Mouse (Mus musculus): ENCODE data around the gene Atat1. TPM values are rescaled to one million over a fixed set of nuclear protein-coding genes. Genes with fewer than 3 reads are reported as not detected.

Atat1 gene
- total and polyA plus RNA-seq, 3 experiments: 5.7 to 12.5 (median 10.4) TPM

DNA sequence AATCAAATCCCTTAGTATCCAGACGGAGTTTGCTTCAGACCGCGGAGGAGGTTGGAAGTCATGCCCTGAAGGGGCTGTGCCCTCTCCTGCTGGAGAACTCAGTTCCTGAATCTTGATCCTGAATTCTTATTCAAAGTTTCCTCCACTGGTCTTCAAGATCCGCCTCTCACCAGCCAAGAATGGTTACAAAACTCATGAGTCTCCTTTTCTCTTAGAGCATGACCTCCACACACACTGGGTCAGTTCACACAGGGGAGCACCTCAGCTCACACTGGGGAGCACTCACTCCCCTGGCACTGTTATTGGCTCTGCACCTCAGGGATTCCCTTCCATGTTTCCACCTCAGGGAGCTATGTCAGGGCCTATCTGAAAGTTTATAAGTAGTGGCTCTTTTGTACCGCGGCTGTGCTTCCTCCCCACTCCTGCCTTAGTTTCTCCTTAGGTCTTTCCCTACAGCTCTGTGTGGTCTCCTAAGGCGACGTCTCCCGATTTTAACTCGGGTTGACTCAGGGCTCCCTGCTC is 45.0 kb downstream of the Atat1 start:
- Histone ChIP-seq H3K36me3 (replicated peaks in 1 of 2; ENCODE audit: control insufficient read depth in 1 of 2, insufficient read depth in 1 of 2, low read length in 1 of 2) (peaks cover 0 to 1% of the 10 kb centered on the region in 2 experiments), H3K4me2 (ENCODE audit: insufficient read depth, low read depth, poor library complexity, severe bottlenecking) (peak overlapping the region; percentile 91), H3K9me3 (replicated peaks; ENCODE audit: low read length) (no peaks in the 10 kb centered on the region), H3K27me3 (replicated peaks) (no peaks in the 10 kb centered on the region), H3K4me3 (replicated peaks in 1 of 3; ENCODE audit: low read depth in 2 of 3, low read length in 2 of 3, poor library complexity in 1 of 3) (peak overlapping the region in 1 of 3 experiments; percentile 63), H3K9ac (ENCODE audit: insufficient read depth, low read depth) (no peak overlapping the region; the same call in 1 of the 2 replicates), H3K4me1 (ENCODE audit: control insufficient read depth in 1 of 2, insufficient read depth in 2 of 2) (peaks cover 0 to 21% of the 10 kb centered on the region in 2 experiments; a peak in 2 of 4 replicates), H3K27ac (ENCODE audit: insufficient read depth, low read depth) (no peak overlapping the region), H3K79me2 (replicated peaks; ENCODE audit: control insufficient read depth, extremely low read depth, insufficient read depth, poor library complexity, severe bottlenecking) (peaks cover 24% of the 10 kb centered on the region)
- dilution Hi-C loops (cut with MboI; ENCODE audit: extremely low pct_ligation_motif_present, extremely low pct_unique_long_range_greater_than_20kb, low sequenced_read_pairs) (no loop called here), in situ Hi-C loops (cut with MboI; ENCODE audit: low pct_ligation_motif_present, low pct_unique_long_range_greater_than_20kb, low sequenced_read_pairs) (loop anchor here (10.0 kb wide), 1 partner anchor 130 kb away; no protein-coding TSS in a partner anchor)
- TF ChIP-seq MYC (IDR thresholded peaks at IDR 0.05; ENCODE audit: low read depth, low read length): no peak
- TF ChIP-seq ZKSCAN1 (IDR thresholded peaks at IDR 0.05; ENCODE audit: borderline replicate concordance, low read depth, low read length): no peak
- TF ChIP-seq SIN3A (IDR thresholded peaks at IDR 0.05; ENCODE audit: low read length): no peak
- TF ChIP-seq USF1 (IDR thresholded peaks at IDR 0.05; ENCODE audit: low read depth, low read length): no peak
- TF ChIP-seq E2F4 (IDR thresholded peaks at IDR 0.05; ENCODE audit: insufficient replicate concordance, low read depth, low read length): no peak
- TF ChIP-seq MAX (IDR thresholded peaks at IDR 0.05; ENCODE audit: low read length): no peak
- no peak for TF ChIP-seq PAX5 (IDR thresholded peaks at IDR 0.05; ENCODE audit: low read length)
- TF ChIP-seq SMC3 (IDR thresholded peaks at IDR 0.05; ENCODE audit: low read depth, low read length): no peak
- no peak for TF ChIP-seq TBP (conservative IDR thresholded peaks at IDR 0.05; ENCODE audit: low read depth, low read length)
- no peak for TF ChIP-seq EP300 (IDR thresholded peaks at IDR 0.05; ENCODE audit: low read length)
- no peak for TF ChIP-seq UBTF (IDR thresholded peaks at IDR 0.05; ENCODE audit: low read depth, low read length)
- TF ChIP-seq POLR2A (IDR thresholded peaks at IDR 0.05; ENCODE audit: low read depth, low read length): no peak
- no peak for TF ChIP-seq ZMIZ1 (IDR thresholded peaks at IDR 0.05; ENCODE audit: low read depth, low read length)
- no peak for TF ChIP-seq HCFC1 (IDR thresholded peaks at IDR 0.05; ENCODE audit: low read depth, low read length)
- TF ChIP-seq MAFK (IDR thresholded peaks at IDR 0.05; ENCODE audit: insufficient replicate concordance, low read length): no peak
- TF ChIP-seq RAD21 (IDR thresholded peaks at IDR 0.05; ENCODE audit: low read depth, low read length): no peak
- no peak for TF ChIP-seq TCF12 (IDR thresholded peaks at IDR 0.05; ENCODE audit: low read depth, low read length)
- no peak for DNase-seq (ENCODE audit: extremely low read depth)

- in situ Hi-C loops (cut with MboI; ENCODE audit: low pct_ligation_motif_present, low pct_unique_long_range_greater_than_20kb, low sequenced_read_pairs) (loop anchor here (10.0 kb wide), 1 partner anchor 127 kb away; no protein-coding TSS in a partner anchor), dilution Hi-C loops (cut with MboI; ENCODE audit: extremely low pct_ligation_motif_present, extremely low pct_unique_long_range_greater_than_20kb, low sequenced_read_pairs) (no loop called here)
- Histone ChIP-seq H3K4me1 (ENCODE audit: control insufficient read depth in 1 of 2, insufficient read depth in 2 of 2) (peaks cover 0 to 21% of the 10 kb centered on the region in 2 experiments; a peak in 2 of 4 replicates), H3K27ac (ENCODE audit: insufficient read depth, low read depth) (peak within 1 kb of the TSS; percentile 41; the same call in 1 of the 2 replicates), H3K9me3 (replicated peaks; ENCODE audit: low read length) (no peaks in the 10 kb centered on the region), H3K27me3 (replicated peaks) (no peaks in the 10 kb centered on the region), H3K4me3 (replicated peaks in 1 of 3; ENCODE audit: low read depth in 2 of 3, low read length in 2 of 3, poor library complexity in 1 of 3) (peak within 1 kb of the TSS; percentile 33 to 90 (median 52)), H3K9ac (ENCODE audit: insufficient read depth, low read depth) (peak within 1 kb of the TSS; percentile 56), H3K4me2 (ENCODE audit: insufficient read depth, low read depth, poor library complexity, severe bottlenecking) (peak within 1 kb of the TSS; percentile 91), H3K79me2 (replicated peaks; ENCODE audit: control insufficient read depth, extremely low read depth, insufficient read depth, poor library complexity, severe bottlenecking) (no peaks in the 10 kb centered on the region), H3K36me3 (replicated peaks in 1 of 2; ENCODE audit: control insufficient read depth in 1 of 2, insufficient read depth in 1 of 2, low read length in 1 of 2) (peaks cover 5 to 24% of the 10 kb centered on the region in 2 experiments)
- DNase-seq (ENCODE audit: extremely low read depth): peak; percentile 83
- TF ChIP-seq CTCF (conservative IDR thresholded peaks at IDR 0.05 in 1 of 2, IDR thresholded peaks at IDR 0.05 in 1 of 2; ENCODE audit: low read depth in 2 of 2, low read length in 2 of 2) (peak in 1 of 2 experiments; percentile 45; a peak in 2 of 4 replicates), JUND (conservative IDR thresholded peaks at IDR 0.05; ENCODE audit: low read depth, low read length) (no peak), MXI1 (IDR thresholded peaks at IDR 0.05; ENCODE audit: low read depth, low read length) (peak; percentile 81), ELF1 (IDR thresholded peaks at IDR 0.05; ENCODE audit: low read depth, low read length) (peak; percentile 22; the same call in 1 of the 2 replicates), RAD21 (IDR thresholded peaks at IDR 0.05; ENCODE audit: low read depth, low read length) (no peak; the same call in none of the 2 replicates), USF2 (conservative IDR thresholded peaks at IDR 0.05; ENCODE audit: low read depth, low read length) (no peak), GABPA (IDR thresholded peaks at IDR 0.05; ENCODE audit: insufficient replicate concordance, low read depth, low read length) (no peak), ETS1 (conservative IDR thresholded peaks at IDR 0.05; ENCODE audit: low read depth, low read length) (peak; percentile 40; the same call in 1 of the 2 replicates), SIN3A (IDR thresholded peaks at IDR 0.05; ENCODE audit: low read length) (peak; percentile 81), POLR2AphosphoS2 (IDR thresholded peaks at IDR 0.05; ENCODE audit: low read depth, low read length) (no peak), CHD1 (IDR thresholded peaks at IDR 0.05; ENCODE audit: low read depth, low read length) (no peak), IRF4 (IDR thresholded peaks at IDR 0.05; ENCODE audit: low read depth, low read length) (peak; percentile 36; the same call in 1 of the 2 replicates), ZNF384 (IDR thresholded peaks at IDR 0.05; ENCODE audit: low read depth, low read length) (no peak), NRF1 (IDR thresholded peaks at IDR 0.05; ENCODE audit: low read depth, low read length) (peak; percentile 31), ZMIZ1 (IDR thresholded peaks at IDR 0.05; ENCODE audit: low read depth, low read length) (peak; percentile 54; the same call in 1 of the 2 replicates), NELFE (IDR thresholded peaks at IDR 0.05; ENCODE audit: low read depth, low read length) (peak; percentile 82), SMC3 (IDR thresholded peaks at IDR 0.05; ENCODE audit: low read depth, low read length) (0 out of 2 replicates have a peak, but pooled peaks have one; percentile 4), UBTF (IDR thresholded peaks at IDR 0.05; ENCODE audit: low read depth, low read length) (0 out of 2 replicates have a peak, but pooled peaks have one; percentile 63)
Measured at GRCm38 (mm10) chr17:35861198-35861857, 48.5 kb downstream of the Atat1 start, which contains the start of gene Nrm. Nrm (plus strand) TSS chr17:35861318.

All from CH12.LX (cell line).